Mouse (Mus musculus): ENCODE data around the gene Camk2n2. TPM values are rescaled to one million over a fixed set of nuclear protein-coding genes. Genes with fewer than 3 reads are reported as not detected.
"Not testable (repeated sequence)": the region's sequence is repeated elsewhere in the genome, so short reads cannot be mapped to it uniquely, and the experiment has no call there.

Camk2n2 gene
- total RNA-seq (2021): 100 to 1,000 TPM; 197 to 204 TPM

DNA sequence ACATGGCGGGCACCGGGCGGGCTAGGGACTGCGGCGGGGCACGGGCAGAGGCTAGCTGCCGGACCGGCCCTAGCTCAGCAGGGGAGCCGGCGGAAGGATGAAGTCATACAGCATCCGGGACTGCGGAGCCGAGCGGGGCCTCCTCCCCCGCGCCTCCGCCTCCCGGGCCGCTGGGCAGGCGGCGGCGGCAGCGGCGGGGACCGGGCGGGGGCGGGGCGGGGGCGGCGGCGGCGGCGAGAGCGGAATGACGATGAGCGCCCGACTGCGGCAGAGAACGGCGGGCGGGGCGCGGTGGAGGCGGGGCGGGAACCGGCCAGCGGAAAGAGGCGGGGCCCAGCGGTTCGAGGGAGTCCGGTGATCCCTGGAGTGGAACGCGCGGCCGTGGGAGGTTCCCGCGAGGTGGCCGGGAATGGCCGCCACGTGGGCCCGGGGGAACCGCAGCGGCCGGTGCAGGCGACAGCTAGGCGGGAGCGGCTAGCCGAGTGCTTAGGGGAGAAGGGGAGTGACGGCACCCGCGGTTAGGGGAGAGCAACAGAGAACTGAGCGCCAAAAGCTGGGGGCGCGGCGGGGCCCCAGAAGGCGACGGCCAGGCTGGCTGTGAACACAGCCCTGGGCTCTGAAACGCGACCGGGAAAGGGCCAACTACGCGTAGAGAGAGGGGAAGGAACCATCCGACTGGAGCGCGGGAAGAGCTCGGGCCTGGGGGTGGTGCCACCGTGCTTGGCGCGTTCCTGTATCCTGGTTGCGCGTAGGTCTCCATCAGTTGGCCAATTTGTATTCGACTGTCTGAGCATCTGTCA lies at the start of gene Camk2n2:
Gene Camk2n2 (minus strand): TSS at position 97 of the 800 bp plus-strand sequence.
- peak; percentile 75 for DNase-seq
- intact Hi-C loops (cut with DNase I): no loop called here

- no peak for DNase-seq
- intact Hi-C loops (cut with DNase I): no loop called here
Observed at GRCm38 (mm10) chr16:20670291-20670690, 49.2 kb upstream of the Camk2n2 start.

DNA sequence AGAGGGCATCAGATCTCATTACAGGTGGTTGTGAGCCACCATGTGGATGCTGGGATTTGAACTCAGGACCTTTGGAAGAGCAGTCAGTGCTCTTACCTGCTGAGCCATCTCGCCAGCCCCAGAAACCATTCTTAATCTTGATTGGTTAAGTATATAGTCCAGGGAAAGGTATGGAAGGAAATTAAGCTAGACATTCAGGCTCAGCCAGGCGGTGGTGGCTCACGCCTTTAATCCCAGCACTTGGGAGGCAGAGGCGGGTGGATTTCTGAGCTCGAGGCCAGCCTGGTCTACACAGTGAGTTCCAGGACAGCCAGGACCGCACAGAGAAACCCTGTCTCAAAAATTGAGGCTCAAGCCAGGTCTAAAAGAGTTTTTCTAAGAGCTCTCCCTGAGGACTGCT lies 46.9 kb upstream of the Camk2n2 start, which contains the start of gene Eif4g1:
Gene Eif4g1 (plus strand): TSS at position 301 of the 400 bp plus-strand sequence.
- intact Hi-C loops (cut with DNase I); DNase-seq: not testable (repeated sequence)

- intact Hi-C loops (cut with DNase I): no loop called here
- no peak for DNase-seq
Observed at GRCm38 (mm10) chr16:20657661-20658060, 36.6 kb upstream of the Camk2n2 start.

DNA sequence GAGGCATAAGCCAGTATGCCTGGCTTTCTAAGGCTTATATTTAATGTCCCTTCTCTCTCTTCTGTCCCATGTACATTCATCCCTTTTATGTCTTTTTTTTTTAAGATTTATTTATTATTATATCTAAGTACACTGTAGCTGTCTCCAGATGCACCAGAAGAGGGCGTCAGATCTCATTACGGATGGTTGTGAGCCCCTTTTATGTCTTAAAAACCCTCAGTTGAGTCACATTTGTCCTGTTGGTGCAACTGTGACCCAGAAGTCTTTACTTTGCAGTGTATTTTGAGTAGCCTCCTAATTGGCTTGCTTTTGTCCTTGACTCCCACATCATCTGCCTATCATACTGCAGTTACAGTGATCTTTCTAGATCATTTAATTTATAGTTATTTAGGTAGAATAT lies 32.2 kb upstream of the Camk2n2 start:
- intact Hi-C loops (cut with DNase I): no loop called here
- no peak for DNase-seq

DNA sequence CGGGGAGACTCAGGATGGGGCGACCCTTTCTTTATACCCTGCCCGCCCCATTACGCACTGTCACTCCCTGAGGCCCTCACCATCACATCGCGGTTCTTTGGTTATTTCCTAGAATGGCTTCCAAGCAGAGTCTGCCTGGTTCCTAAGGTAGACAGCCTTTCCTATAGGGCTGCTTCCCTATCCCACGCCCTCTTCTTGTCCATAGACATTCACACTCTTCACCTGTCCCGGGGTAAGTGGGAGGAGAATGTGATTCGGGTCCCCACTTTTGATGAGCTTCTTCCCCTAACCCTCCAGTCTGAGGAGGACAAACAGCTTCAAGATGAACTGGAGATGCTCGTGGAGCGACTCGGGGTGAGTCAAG lies 30.8 kb upstream of the Camk2n2 start:
- DNase-seq: no peak
- intact Hi-C loops (cut with DNase I): no loop called here

- peak; percentile 98 for DNase-seq
- intact Hi-C loops (cut with DNase I): no loop called here
Observed at GRCm38 (mm10) chr16:20651076-20651946, 30.2 kb upstream of the Camk2n2 start, which contains the start of gene Psmd2. Gene Psmd2, plus strand, starts transcription at chr16:20651652.

- DNase-seq: no peak
- intact Hi-C loops (cut with DNase I): loop anchor here (10.0 kb wide), 1 partner anchor 109 kb away; the partner anchor contains the start of gene Ap2m1
Observed at GRCm38 (mm10) chr16:20643911-20644310, 22.8 kb upstream of the Camk2n2 start.

DNA sequence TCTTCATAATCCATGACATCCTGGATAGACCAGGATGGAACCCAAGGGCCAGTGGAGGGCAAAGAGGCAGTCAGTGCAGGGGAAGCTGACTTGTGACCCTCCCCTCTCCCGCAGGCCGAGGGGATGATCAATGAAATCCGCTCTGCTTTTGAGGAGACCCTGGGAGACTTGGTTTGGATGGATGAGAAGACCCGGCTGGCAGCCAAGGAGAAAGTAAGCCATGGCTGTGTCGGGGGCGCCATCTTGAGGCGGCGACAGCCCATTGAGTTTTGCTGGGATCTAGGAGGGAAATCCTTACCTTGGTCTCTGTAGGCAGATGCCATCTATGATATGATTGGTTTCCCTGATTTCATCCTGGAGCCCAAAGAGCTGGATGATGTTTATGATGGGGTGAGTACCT lies 21.1 kb upstream of the Camk2n2 start:
- intact Hi-C loops (cut with DNase I): loop anchor here (10.0 kb wide), 1 partner anchor 107 kb away; the partner anchor contains the start of gene Ap2m1
- peak; percentile 89 for DNase-seq

- peak; percentile 65 for DNase-seq
- intact Hi-C loops (cut with DNase I): loop anchor here (5.0 kb wide), 1 partner anchor 131 kb away; no protein-coding TSS in a partner anchor
Observed at GRCm38 (mm10) chr16:20638367-20638766, 17.3 kb upstream of the Camk2n2 start.

- intact Hi-C loops (cut with DNase I): loop anchor here (5.0 kb wide), 1 partner anchor 130 kb away; no protein-coding TSS in a partner anchor
- DNase-seq: no peak
Observed at GRCm38 (mm10) chr16:20637410-20637809, 16.3 kb upstream of the Camk2n2 start.

DNA sequence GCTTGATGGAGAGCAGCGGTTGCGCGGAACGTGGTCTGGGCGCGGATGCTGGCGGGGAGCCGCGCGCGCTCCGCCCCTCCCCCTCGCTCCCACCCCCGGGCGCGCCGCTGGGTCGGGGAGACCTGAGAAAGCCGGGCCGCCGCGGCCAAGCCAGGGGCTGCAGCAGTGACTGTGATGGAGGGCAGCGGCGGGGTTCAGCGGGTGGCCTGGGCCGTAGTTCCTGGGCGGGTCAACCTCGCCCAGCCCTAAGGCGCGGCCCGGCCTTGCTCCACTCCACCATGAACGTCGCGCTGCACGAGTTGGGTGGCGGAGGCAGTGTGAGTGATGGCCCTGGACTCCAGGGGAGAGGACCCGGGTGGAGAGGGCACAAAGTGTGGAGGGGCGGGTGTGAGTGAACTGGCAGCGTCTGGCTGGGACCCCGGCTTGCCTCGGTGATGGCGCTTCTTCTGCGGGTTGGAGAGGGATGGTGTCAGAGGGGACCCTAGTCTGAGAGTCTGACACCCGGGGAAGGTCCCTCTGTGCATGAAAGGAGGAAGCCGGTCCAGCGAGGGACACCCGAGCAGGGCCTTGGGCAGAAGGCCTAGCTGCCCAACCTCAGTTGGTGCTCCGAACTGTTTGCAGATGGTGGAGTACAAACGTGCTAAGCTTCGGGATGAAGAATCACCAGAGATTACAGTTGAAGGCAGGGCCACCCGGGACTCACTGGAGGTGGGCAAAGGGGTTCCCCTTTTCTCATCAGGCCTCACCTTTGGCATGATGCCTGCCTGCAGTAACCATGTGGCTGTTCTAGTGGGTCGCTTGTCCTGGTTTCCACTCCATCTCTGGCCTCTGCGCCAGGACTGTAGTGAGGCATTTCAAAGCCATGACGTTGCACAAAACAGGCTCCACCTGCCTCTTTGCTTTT lies 8.9 kb upstream of the Camk2n2 start, which contains the start of gene Ece2:
Gene Ece2 (plus strand): TSS at position 98 of the 904 bp plus-strand sequence.
- intact Hi-C loops (cut with DNase I): no loop called here
- peak; percentile 56 for DNase-seq

DNA sequence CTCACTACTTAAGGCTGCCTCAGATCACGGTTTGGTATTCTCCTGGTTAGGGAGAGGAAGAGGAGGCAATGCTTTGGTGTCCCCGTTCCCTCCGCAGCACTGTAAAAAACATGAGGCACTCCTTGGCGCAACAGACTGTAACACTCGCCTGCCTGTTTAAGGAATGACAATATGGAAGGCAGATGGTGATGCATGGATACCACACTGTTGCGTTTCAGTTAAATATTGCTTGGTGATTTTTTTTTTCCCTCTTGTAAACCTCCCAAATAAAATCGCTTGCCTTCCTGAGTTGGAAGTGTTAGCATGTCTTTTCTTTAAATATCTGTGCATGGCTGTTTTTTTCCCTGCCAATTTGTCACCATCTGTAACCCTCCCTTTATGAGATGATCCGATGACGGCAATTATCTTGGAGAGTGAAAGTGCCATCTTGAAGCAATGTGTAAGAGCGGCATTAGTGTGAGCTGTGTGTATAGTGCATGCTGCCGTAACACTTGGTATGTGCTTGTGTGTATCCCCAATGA lies 7.8 kb upstream of the Camk2n2 start:
- no peak for DNase-seq
- intact Hi-C loops (cut with DNase I): no loop called here

GRCm38 (mm10) chr16:20623211-20623610 lies 2.1 kb upstream of the Camk2n2 start:
- no peak for DNase-seq
- intact Hi-C loops (cut with DNase I): no loop called here

- intact Hi-C loops (cut with DNase I): no loop called here
Observed at GRCm38 (mm10) chr16:20621991-20622685, 1.1 kb upstream of the Camk2n2 start.

GRCm38 (mm10) chr16:20620751-20621190 lies 316 bp downstream of the Camk2n2 start:
- DNase-seq: no peak

More at GRCm38 (mm10) chr16:20621991-20622685, 1.1 kb upstream of the Camk2n2 start:
- peak; percentile 74 for DNase-seq

DNA sequence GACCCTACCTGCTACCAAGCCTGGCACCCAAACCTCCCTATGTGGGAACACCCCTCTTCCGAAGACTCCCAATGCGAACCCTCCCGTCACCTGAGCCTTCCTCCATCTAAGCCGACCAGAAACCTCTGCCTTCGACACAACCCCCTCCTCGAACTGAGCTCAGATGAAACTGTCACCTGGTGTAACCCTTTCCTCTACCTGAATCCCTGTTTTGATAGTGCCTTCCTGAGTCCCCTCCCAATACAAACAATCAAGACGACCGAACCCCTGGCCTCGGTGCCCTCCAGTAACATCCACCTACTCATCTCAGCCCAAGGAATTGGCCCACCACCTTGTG lies 720 bp downstream of the Camk2n2 start:
- DNase-seq: no peak
- intact Hi-C loops (cut with DNase I): no loop called here

More at GRCm38 (mm10) chr16:20620751-20621190, 316 bp downstream of the Camk2n2 start:
- intact Hi-C loops (cut with DNase I): no loop called here

GRCm38 (mm10) chr16:20619541-20620398 lies 1.3 kb downstream of the Camk2n2 start:
- DNase-seq: peak; percentile 57
- intact Hi-C loops (cut with DNase I): no loop called here
